Mouse (Mus musculus) adipose tissue, adult 10 weeks (tissue): ENCODE measurements around the gene Ccl12. TPM values are rescaled to one million over a fixed set of nuclear protein-coding genes. Genes with fewer than 3 reads are reported as not detected.

Source experiments
- polyA plus RNA-seq: library from polyadenylated mRNA; stranded (reverse); fragments of 350-450 nt; fragmentation: Illumina TruSeq; extraction: RNeasy Lipid Tissue Mini Kit (QIAGEN cat#74804); gene quantifications from one replicate; pipeline ENCODE4 v1.2.3, GENCODE M21; 2014; ENCODE audit warnings: low read depth, low replicate concordance

Gene Ccl12
- 11.2 TPM for polyA plus RNA-seq

DNA sequence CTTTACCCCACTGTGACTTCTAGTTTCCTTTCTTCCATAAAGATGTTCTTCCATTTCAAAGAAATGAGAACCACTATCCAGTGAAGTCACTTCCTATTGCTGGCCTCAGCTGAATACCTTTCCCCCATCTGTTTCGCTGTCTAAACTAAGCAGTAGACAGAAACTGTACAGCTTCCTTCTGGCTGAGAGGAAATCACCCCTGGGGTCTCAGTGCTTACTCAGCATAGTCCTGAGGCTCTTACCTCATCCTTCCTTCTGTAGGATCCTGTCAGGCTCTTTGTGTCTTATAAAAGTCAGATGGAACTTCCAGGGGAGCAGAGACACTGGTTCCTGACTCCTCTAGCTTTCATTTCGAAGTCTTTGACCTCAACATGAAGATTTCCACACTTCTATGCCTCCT, at the start of gene Ccl12:
TSS of gene Ccl12 (plus strand) at position 317 of the 400 bp plus-strand sequence.

DNA sequence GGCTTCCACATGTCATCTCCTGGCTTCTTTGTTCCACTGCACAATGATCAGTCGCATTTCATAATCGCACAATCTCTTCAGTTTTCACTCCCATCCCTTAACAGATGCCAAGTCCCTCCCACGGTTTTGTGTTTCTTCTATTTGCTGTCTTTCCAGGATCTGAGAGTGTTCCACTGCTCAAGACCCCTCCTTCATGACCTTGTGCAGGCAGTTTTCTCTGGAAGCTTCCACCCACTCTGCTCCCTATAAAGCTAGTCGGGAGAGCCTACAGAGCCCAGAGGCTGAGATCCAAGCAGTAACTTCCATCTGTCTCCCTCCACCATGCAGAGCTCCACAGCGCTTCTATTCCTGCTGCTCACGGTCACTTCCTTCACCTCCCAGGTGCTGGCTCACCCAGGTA, 44.0 kb upstream of the Ccl12 start, which contains the start of gene Ccl11:
TSS of gene Ccl11 (plus strand) at position 178 of the 400 bp plus-strand sequence.

DNA sequence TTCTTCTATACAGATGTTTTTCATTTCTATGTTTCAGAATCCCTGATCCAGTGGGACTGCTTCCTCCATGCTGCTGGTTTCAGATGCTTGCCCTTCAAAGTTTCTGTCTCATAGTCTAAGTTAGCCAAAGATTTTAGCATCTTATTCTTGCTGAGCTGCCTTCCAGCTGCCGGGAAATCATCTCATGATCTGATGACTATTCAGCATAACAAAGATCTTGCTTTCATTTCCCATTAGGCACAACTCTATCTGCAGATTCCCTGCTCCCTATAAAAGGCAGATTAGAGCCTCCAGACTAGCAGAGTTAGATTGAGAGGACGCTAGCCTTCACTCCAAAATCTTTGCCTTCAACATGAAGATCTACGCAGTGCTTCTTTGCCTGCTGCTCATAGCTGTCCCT, 13.2 kb downstream of the Ccl12 start, which contains the start of gene Ccl8:
TSS of gene Ccl8 (plus strand) at position 301 of the 400 bp plus-strand sequence.

Other genes starting within 250 kb of the Ccl12 start
- gene 5530401A14Rik, start 241.2 kb upstream of the Ccl12 start, polyA plus RNA-seq, result not detected
- gene Asic2, start 133.4 kb upstream of the Ccl12 start, polyA plus RNA-seq, result 2.2 TPM
- gene Ccl2, start 66.3 kb upstream of the Ccl12 start, polyA plus RNA-seq, result 21.1 TPM
- not detected for gene Gm17268, start 63.3 kb upstream of the Ccl12 start, polyA plus RNA-seq
- 9.5 TPM for gene Ccl7, start 56.1 kb upstream of the Ccl12 start, polyA plus RNA-seq
- gene Ccl11, start 44.0 kb upstream of the Ccl12 start, polyA plus RNA-seq, result 33.6 TPM
- gene Ccl8, start 13.3 kb downstream of the Ccl12 start, polyA plus RNA-seq, result 27.8 TPM
- gene Ccl1, start 203.8 kb downstream of the Ccl12 start, polyA plus RNA-seq, result not detected